Mouse (Mus musculus): ENCODE results near the gene Gm12216.

Gm12216 gene

DNA sequence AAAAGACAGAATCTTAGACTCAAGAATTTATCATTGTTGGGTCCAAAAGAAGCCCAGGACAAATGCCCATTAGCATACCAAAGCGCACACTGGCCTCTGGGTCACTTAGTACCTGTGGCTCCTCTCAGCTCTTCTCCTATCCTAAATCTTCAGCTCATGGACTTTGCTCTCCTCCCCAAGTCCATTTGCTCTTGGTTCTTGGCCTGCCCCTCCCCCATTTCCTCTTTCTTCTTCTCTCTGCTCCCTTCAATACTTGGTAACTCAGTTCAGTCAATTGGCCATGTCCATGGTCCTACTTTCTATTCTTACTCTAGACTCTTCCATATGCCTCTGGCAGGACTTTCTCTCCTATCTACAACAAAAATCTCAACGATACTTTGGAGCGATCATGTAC is 37.1 kb downstream of the Gm12216 start:
- DNase-seq (ENCODE audit: low spot score in 2 of 2) = no peak

DNA sequence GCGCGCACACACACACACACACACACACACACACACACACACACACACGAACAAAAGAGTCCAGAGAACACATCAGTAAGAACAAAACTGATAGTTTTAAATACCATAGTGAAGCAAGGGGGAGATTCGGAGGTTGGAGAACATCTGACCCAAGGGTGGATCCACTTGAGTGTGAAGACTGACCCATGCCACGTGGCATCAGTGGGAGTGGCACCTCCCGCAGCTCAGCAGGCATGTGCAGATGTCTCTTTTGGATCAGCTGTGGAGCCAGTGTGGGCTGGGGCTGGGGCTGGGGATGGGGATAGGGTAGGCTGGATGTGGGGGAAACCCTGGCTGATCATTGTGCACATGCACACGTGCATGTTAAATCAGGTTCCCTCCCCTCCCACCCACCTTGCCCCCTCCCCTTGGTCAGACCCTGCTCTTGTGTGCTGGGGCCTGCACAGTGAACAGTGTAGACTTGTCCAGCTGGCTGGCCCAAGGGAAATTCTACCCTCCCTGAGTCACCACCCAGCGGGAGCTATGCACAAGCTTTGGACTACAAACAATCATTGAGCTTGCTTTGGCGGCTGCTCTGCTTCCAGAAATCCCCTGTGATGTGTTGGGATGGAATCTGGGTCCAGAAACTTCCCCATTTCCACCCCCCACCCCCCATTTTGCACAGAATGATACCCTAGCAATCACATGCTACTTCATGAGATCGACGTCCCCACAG is 37.7 kb downstream of the Gm12216 start:
- no peak for DNase-seq (ENCODE audit: low spot score in 2 of 2)

DNA sequence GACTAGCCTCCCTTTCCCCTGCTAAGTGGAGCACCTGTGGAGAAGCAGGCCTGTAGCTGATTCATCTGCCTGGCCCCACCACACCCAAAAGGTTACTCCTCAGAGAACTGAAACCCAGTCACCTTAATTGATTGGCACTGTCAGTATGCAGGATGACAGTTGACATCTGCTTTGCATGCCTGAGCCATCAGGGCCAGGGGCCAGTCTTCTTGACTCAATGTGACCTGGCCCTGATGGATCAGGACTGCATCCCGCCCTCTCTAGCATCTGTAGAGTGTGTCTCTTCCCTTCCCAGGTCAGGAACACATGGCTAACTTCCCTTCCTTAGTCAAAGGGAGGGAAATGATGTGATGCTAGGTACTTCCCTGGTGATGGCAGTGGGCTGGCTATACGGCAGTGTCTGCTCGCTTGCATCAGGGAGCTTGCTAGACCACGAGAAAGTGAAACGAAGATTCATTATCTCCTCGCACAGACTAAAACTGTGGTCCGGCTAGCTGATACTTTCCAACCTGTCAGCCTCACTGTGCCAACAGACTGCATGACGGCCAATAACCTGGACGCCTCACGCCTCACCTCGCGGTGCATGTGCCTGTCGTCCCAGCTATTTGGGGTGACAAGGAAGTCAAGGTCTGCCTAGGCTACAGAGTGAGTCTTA is 38.4 kb downstream of the Gm12216 start:
- DNase-seq (ENCODE audit: low spot score in 2 of 2) = no peak

DNA sequence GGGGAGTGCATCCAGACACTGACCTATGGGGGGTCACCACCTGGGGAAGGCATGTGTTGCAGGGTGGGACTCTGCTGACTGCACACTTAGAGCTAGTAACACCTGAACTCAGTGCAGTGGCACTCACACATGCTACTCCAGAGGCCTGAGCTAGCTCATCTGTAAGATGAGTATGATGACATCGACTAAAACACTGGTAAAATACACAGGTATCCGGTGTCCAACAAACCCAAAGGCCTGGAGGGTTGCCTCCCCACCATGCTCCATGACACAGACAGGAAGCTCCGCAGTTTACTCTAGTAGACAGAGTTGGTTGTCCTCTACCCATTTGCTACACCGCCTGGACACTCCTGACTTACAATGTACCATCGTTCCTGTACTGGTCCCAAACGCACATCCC is 39.5 kb downstream of the Gm12216 start:
- no peak for DNase-seq (ENCODE audit: low spot score in 2 of 2)

DNA sequence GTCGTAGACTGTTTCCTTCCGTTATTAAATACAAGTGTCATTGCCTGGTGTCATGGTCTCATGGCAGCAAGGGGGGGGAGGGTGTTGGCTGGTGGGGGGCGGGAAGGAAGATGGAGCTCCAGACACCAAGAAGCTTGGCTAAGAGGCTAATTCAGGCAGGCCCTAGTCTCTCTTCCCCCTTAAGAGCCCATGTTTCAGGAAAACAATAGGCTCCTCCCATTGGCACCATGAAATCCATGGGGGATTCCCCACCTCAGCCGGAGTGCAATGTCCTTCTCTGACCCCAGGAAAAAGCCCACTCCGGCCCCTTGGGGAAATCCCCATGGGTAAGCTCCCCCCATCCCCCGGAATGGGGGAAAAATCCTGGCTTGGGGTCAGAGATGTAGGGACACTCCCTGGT is 40.3 kb downstream of the Gm12216 start:
- no peak for DNase-seq (ENCODE audit: low spot score in 2 of 2)

DNA sequence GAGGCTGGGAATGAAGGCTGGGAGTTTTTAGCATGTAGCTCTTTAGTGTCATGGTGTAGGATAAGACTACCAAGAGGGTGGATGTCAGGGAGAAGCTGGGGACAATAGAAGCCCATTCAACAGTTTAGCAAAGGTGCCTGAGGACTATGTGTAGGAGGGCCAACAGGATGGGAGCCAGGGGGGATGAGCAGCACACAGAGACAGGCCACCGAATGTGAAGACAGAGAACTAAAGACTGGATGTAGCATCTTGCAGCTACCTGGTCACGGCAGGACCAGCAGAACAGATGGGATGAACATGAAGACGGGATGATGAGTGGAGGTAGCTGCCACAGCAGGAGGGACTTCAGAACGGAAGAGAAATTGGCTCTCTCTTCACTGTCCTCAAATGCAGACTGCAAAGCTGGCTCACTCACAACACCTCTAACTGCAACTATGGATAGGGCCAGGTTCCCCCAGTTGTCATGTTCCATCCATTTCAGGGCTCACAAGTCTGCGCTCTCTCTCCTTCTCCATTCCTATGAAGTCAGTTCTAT is 42.1 kb downstream of the Gm12216 start:
- DNase-seq (ENCODE audit: low spot score in 2 of 2) = no peak

DNA sequence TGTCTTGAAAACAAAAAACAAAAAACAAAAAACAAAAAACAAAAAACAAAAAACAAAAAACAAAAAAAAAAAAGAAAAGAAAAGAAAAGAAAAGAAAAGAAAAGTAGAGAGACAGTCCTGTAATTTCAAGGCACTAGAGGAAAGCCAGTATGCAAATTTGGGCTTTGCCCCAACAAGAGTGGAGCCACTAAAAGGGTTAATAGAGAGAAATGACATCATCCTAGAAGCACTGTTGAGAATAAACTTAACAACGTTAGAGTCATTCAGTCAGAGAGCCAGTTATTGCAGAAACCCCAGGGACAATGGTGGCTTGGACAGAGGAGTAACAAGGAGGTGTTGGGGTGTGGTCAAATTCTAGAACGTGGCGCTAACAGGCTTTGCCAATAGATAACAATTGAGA is 44.2 kb downstream of the Gm12216 start:
- DNase-seq (ENCODE audit: low spot score in 2 of 2) = no peak

DNA sequence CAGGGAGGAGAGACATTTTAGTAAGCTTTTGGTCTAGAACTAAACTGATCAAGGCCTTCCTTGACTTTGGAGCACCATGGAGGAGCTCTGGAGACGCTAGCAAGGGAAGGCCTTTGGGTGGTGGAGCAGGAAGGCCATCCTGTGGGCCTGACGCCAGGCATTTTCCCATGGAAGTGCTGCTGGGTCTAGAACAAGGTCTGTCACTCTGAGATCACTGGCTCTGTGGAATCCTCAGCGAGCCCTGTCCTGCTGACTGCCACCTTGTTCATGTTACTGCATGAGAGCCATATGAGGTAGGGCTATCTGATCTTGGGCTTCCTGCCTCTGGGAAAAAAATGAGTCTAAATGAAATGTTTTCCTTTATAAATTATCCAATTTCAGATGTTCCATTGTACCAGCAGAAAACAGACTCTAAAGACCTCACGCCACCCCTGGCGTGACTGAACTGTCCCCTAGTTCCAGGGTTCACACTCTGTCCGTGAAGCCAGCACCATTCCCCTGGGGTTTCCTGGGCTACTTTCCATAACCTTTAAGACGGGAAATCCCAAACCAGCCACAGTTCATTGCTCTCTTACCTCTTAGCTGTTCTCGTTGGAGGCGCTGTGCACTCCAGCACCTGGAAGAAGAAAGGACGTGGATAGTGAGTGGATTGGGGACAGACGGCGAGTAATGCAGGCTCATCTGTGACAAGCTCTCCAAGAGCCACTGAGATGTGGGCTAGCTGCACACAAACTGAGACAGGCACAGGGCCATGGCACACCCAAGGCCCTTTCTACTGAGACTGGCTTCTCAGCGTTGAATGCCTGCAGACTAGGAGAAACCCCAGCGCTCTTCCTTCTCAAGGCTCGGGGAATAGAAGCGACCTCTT is 45.8 kb downstream of the Gm12216 start:
- DNase-seq (ENCODE audit: low spot score in 2 of 2) = no peak

DNA sequence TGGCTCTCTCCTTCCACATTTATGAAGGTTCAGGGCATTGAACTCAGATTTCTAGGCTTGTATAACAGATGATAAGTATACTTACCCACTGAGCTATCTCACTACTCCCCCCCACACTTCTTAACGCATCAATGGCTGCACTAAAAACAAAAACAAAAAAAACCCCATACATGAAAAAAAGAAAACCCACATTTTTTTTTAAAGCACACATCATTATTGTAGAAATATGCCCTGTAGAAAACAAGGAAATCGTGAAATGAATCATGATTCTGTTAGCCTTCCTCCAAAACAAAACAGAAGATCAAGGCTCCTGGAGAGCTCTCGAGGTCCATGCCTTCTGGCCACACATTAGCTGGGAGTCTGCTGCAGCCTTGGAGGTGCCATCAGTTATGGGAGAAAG is 47.7 kb downstream of the Gm12216 start:
- DNase-seq (ENCODE audit: low spot score in 2 of 2) = no peak

DNA sequence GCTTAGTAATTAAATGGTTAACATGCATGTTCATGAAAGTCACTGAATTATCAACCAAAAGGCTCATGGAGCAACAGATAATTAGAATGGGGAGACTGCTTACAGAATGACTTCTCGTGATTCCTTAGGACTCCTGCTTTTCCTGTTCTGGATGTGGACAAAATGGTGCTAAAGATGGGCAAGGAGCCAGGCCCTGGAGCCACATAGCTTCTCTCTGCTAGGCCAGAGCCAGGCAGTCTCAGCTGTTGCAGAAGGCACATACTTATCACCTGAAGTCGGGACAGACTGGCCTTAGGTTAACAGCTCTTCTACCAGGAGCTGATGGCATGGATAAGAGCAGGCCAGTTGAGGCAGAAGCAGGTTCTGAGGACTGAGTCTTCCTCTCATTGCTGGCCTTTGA is 48.3 kb downstream of the Gm12216 start:
- DNase-seq (ENCODE audit: low spot score in 2 of 2) = no peak

DNA sequence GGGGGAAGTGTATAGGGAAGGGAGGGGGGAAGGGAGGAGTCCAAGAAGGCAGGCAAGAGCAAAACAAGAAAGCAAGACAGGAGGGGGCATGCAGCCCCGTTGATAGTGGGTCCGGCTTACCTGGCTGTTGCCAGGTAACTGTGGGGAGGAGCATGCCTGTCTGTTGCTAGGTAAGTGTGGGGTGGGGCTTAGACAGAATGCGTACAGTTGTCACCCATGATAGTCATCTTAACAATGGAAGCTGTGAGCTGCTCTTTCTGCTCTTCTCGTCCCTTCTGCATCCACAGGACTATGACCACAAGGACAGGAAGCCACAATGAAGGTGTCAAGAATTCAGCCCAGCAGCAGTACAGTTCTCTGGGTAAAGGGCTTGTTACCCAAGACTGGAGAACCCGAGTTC is 48.9 kb downstream of the Gm12216 start:
- DNase-seq (ENCODE audit: low spot score in 2 of 2) = no peak

DNA sequence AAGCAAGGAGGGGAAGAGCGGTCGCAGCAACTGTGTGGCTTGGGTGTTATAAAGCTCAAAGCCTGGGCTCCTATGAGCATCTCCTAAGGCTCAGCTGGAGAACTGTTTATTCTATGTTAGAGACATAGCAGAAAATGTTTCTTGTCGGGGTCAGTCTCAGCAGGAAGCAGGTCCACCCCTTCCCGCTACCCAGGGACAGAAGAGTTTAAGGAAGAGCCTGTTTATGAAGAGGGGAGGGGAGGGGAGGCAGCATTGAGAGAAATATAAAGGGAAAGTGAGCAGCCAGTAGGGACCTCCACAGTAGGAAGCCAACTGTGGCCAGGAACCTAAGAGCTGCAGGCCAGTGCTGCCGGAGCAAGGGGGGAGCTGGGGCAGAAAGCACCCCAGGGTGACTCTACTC is 49.7 kb downstream of the Gm12216 start:
- DNase-seq (ENCODE audit: low spot score in 2 of 2) = no peak

DNA sequence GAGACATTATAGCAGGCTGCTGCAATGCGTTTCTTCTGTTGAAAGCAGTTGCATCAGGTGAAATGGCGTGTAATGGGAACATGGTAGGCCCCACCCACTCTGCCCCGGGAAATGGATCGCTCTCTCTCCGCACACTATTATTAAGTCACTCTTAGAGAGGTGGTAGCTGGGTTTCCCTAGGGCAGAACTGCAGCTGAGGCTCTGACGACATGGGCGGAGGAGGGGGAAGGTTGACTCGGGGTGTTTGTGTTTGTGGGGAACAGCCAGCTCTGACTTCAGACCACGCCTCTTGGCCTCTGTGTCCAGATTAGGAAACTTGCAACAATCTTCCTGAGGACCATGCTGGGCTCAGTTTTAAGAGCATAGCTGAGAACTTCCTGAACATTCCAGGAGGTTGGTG is 53.3 kb downstream of the Gm12216 start:
- no peak for DNase-seq (ENCODE audit: low spot score in 2 of 2)

DNA sequence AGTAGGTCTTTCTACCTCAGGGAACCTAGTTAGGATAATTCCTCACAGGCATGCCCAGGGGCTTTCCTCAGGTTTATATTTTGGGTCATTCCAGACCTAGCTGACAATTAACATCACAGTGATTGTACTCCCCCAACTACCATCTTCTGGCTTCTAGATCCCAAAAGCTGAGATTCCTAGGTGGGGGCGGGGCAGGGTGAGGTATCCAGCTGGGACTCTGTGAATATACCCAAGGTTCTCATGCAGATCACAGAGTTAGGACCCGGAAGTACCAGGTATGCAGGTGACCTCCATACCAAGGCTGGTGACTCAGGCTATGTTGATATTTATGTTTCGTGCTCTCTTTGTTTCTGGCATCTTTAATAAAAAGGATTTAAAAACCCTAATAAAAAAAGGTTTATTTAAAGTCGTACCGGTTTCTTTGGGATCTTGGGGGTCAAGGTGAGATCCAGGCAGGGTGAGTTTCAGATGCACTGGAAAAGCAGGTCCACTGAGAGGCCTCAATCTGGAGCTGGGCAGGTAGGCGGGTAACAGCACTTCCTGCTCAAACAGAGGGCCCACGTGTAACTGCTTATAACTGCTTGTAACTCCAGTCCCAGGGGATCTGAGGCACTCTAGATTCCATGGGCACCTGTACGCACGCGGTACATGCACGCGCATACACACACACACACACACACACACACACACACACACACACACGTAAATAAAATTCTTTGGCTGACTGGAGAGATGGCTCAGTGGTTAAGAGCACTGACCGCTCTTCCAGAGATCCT is 54.3 kb downstream of the Gm12216 start:
- no peak for DNase-seq (ENCODE audit: low spot score in 2 of 2)

DNA sequence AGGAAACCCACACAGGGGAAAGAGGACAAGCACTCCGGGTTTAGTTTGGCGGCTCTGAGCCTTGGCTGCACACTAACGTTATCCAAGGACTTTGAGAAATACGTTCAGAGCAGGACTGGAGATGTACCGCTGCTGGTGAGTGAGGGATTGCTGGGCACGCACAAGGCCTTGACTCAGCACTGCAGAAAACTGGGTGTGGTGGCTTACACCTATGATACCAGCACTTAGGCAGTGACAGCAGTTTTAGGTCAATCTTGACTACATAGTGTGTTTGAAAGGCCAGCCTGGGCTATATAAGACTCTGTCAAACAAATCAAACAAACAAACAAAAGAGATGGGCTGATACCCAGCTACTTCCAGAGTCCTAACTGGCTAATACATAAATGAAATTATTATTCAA is 55.6 kb downstream of the Gm12216 start:
- no peak for DNase-seq (ENCODE audit: low spot score in 2 of 2)

DNA sequence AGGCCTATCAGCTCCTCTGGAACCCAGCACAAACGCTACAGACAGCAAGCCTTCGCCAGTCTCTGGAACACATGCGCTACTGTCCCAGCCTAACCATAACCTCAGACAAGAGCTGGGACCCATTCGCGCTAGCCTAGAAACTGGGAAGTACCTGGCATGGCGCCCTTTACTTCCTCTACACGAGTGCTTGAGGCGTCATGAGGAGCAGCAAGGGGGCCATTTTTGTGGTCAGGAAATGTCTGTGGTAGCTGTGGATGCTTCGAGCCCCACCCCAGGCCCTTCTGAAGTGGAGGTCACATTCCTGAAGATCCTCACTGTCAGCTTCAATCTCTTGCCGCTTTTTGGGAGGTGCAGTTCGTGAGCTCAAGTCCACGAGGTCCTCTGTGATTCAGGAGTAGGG is 56.0 kb downstream of the Gm12216 start:
- peak in 1 of 2 experiments; percentile 45 for DNase-seq (ENCODE audit: low spot score in 2 of 2)

DNA sequence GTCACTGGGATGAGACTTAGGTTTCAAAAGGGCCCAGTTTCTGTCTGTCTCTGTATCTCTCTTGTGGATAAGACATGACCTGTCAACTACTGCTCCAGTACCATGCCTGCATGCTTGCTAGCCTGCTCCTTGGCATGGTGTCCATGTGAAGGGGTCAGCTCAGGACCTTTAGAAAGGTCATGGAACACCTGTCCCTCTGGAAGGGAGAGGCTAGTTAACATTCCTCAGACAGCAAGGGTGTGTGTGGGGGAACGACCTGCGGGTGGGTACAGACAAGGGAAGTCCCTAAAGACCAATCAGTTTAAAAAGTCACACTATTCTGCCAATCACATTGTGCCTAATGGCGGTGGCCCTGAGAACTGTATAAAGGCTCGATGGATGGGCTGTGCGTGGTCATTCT is 58.1 kb downstream of the Gm12216 start:
- DNase-seq (ENCODE audit: low spot score in 2 of 2) = no peak

DNA sequence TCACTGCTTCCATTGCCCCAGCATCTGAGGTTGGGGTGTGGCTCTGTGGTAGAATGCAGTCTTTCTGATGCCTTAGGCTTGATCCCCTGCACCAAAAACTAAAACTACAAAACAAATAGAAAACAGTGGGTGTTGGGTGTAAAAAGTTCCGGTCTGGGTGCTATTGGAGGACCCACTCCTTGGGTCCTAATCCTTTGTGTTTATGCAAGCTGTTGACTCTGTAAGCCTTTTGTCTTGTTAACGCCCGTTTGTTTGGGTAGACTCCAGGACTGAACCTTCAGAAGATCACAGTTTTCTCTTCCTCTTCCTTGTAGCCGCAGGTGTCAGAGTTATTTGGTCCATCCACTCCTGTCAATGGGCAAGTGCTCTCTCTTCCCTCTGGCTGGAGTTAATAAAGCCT is 59.0 kb downstream of the Gm12216 start:
- DNase-seq (ENCODE audit: low spot score in 2 of 2) = no peak

DNA sequence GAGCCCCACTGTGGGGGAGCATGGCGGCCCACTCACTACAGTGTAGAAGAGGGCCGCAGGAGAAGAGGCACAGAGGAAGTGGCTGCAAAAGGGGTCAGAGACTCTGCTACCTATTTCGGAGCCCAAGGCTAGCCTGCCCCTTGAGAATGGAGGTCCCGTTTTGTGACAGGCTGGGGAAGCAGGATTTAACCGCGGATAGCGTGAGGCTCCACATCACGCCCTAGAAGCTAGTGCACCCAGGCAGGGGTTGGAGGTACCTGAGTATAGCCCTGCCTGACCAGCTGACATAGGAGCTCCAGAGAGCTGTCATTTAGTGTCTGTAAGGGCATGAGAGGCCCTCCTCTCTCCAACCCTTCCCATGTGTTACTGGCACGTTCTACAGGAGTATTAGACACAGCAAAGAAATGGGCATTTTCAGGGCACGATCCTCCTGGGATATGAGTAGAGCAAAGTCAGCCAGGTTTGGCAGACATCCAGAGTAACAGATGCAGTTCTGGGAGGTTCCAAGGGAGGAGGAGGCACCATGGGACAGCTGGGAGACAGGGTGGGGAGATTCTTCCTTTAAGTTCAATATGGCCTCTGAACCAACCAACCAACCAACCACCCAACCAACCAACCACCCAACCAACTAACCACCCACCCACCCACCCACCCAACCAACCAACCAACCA is 60.9 kb downstream of the Gm12216 start:
- DNase-seq (ENCODE audit: low spot score in 2 of 2) = no peak

DNA sequence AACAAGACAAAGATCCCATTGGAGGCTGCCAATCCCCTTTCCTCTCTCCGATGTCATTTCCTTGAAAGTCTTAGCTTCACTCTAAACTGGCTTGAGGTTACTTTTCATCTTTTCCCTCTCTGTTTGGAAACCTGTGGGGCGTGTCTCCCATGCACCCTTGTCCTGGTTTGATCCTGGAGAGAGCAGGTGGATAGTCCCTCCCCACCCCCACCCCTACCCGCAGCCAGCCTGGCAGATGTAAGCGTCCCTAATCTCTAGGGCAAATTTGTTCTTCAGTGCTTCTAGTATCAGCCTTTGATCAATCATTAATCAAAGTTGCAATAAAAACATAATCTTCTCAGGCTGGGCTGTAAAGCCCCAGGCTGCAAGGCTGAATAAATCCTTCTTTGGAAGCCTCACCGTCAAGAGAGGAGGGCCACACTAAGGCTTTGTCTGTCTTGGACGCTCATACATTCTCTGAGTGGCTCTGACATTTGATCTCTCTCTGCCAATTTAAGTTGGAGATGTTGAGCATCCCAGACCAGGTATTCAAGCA is 61.6 kb downstream of the Gm12216 start:
- DNase-seq (ENCODE audit: low spot score in 2 of 2) = no peak

Data from spleen, postnatal 10 days (tissue).